Mouse (Mus musculus) testis, adult 2 months (tissue): ENCODE data around the gene Ntf5.

Experiments
- CTCF ChIP-seq: fragments of 200-500 bp; IDR thresholded peaks from 2 replicates; pipeline ENCODE4 v1.5.1; 2012; ENCODE audit warnings: low read depth, mild to moderate bottlenecking, inconsistent platforms, low read length, moderate library complexity; ENCODE audit not compliant: control insufficient read depth, insufficient read depth, insufficient replicate concordance
- POLR2A ChIP-seq: fragments of 200-500 bp; IDR thresholded peaks from 2 replicates; pipeline ENCODE4 v1.6.1; 2012; ENCODE audit warnings: low read depth, mild to moderate bottlenecking, inconsistent platforms, low read length, moderate library complexity; ENCODE audit not compliant: control insufficient read depth

DNA sequence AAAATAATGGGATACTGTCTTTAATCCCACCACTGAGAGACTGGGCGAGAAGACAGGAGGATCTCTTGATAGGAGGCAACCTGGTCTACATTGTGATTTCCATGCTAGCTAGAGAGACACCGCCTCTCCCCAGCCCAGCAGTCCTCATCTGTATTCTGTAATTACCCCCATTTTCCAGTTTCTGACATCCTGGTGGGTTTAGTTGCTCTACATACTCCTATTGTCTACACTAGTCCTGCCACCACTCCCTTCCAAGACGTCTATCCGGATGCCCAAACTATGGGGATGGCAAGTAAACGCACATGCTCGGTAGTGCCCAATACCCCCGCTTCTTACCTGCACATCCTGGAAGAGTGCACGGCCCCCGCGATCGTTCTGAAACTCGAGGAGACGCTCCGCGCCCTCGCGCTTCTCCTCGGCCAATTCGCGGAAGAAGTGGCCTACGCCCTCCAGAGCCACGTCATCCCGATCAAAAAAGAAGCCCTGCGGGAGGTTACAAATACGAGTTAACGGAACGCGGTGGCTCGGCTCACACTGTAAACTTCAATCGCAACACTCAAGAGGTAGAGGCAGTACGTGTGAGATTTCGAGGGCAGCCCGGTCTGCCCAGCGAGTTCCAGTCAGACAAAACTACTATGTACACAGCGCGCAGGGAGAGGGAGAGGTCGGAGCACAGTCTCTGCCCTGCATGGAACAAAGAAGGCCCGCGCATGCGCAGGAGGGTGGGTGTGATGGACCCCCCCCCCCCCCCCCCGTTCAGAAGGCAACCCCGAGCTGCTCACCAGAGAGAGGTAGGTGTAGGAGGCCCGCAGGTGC is 45.5 kb downstream of the Ntf5 start:
- no peak for TF ChIP-seq CTCF
- no peak for TF ChIP-seq POLR2A
